Mouse (Mus musculus): ENCODE measurements at regions not wholly inside any gene's neighbourhood (a gene's known extent, or its start where the extent isn't known, plus 50 kb on each side); places are given as distances from the start of the nearest gene placed in this dataset.

DNA sequence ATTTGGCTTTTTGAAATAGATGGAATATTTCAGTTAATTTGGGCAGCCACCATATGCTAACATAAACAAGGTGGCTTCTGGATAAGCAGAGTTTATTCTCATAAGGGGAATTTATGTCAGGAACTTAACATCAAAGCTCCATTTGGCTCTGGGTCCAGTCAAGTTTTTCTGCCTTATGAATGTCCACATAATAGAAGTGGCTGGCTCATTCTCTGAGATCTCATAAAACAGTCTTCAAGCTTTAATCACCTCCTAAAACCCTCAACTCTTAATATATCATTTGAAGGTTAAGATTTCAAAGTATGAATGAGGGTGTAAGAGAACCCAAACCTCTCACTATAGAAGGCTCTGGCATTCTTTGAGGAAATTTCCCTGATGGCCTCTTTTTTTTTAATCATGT, 1361.0 kb downstream of the Efna5 start:
- H3K4me1 ChIP-seq (ENCODE audit: insufficient read depth, low read length) = no peaks in the 10 kb centered on the region
- no peak overlapping the region for H3K27ac ChIP-seq
- no peak overlapping the region for H3K9ac ChIP-seq (replicated peaks; ENCODE audit: low read length)
- TF ChIP-seq CTCF (IDR thresholded peaks at IDR 0.05; ENCODE audit: low read depth) = no peak
- no peaks in the 10 kb centered on the region for H3K9me3 ChIP-seq (ENCODE audit: low read length)
- H3K4me3 ChIP-seq (ENCODE audit: low read length) = no peak overlapping the region
- DNase-seq (ENCODE audit: low spot score) (no peak), ATAC-seq (no peak)
- H3K27me3 ChIP-seq (ENCODE audit: insufficient read depth, low read length) = no peaks in the 10 kb centered on the region
- H3K4me2 ChIP-seq (ENCODE audit: low read depth, low read length) = no peak overlapping the region
- no peaks in the 10 kb centered on the region for H3K36me3 ChIP-seq (ENCODE audit: insufficient read depth, low read length)

DNA sequence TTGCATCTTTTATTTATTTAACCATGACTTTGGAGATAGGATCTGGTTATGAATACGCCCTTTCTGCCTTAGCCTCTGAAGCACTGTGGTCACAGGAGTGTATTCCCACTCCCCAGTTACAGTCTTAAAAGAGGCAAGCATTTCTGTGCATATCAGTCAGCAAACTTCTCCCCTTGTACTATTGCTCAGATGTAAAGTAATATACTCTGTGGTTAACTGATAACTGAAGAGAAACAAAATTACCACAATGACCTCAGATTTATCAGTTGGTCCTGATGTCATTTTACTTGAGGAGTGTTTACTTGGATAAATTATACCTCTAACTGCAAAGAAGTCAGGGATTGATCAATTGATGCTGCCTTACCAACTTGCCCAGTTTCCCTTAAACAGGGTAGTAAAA, 1366.1 kb downstream of the Efna5 start:
- Histone ChIP-seq H3K27ac (no peak overlapping the region), H3K9ac (replicated peaks; ENCODE audit: low read length) (no peak overlapping the region), H3K36me3 (ENCODE audit: insufficient read depth, low read length) (no peaks in the 10 kb centered on the region), H3K4me3 (ENCODE audit: low read length) (no peak overlapping the region), H3K4me1 (ENCODE audit: insufficient read depth, low read length) (no peaks in the 10 kb centered on the region), H3K27me3 (ENCODE audit: insufficient read depth, low read length) (no peaks in the 10 kb centered on the region), H3K4me2 (ENCODE audit: low read depth, low read length) (no peak overlapping the region), H3K9me3 (ENCODE audit: low read length) (no peaks in the 10 kb centered on the region)
- DNase-seq (ENCODE audit: low spot score) (no peak), ATAC-seq (no peak)
- no peak for TF ChIP-seq CTCF (IDR thresholded peaks at IDR 0.05; ENCODE audit: low read depth)
- 90% methylated on average over 1 of the region's 1 CpGs for WGBS

DNA sequence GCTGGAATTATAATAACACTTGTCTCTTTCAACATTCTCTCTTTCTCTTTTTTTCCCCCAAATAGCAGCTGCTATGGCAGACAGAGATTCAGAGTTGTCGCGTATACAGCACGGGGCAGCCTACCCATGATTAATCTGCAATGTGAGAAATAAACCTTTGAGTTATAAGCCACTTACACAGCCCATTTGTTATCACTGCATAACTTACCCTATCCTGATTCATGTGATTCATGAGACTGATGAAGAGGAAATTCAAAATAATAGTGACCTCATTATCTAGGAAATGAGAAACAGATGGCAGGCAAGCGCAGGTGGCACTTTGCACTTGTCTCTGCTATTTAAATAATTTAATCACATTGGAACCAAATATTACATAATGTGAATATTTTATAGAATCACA, 1367.7 kb downstream of the Efna5 start:
- TF ChIP-seq CTCF (IDR thresholded peaks at IDR 0.05; ENCODE audit: low read depth) = no peak
- H3K27me3 ChIP-seq (ENCODE audit: insufficient read depth, low read length) = no peaks in the 10 kb centered on the region
- no peak overlapping the region for H3K4me2 ChIP-seq (ENCODE audit: low read depth, low read length)
- no peak overlapping the region for H3K4me3 ChIP-seq (ENCODE audit: low read length)
- DNase-seq (ENCODE audit: low spot score) (no peak), ATAC-seq (no peak)
- no peak overlapping the region for H3K27ac ChIP-seq
- 58% methylated on average over 4 of the region's 4 CpGs for WGBS
- H3K9me3 ChIP-seq (ENCODE audit: low read length) = no peaks in the 10 kb centered on the region
- no peaks in the 10 kb centered on the region for H3K4me1 ChIP-seq (ENCODE audit: insufficient read depth, low read length)
- H3K9ac ChIP-seq (replicated peaks; ENCODE audit: low read length) = no peak overlapping the region
- no peaks in the 10 kb centered on the region for H3K36me3 ChIP-seq (ENCODE audit: insufficient read depth, low read length)

DNA sequence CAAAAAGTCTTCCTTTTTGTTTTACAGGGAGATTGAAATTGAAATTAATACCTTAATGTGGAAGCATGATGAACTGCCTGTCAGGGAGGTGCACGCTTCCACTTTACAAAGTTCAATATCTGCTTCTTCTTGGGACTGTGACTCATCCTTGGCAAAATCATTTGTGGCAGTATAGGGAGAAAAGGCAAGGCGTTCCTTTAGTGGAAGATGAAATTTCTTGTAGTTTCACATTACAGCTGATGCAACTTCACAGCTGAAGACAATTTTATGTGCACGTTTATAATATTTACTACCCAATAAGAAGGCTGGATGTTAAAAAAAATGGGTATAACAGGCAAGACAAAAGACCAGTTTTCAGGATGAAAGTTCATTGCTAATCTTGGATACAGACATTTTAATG, 1385.9 kb downstream of the Efna5 start:
- Histone ChIP-seq H3K4me1 (ENCODE audit: insufficient read depth, low read length) (no peaks in the 10 kb centered on the region), H3K27me3 (ENCODE audit: insufficient read depth, low read length) (no peaks in the 10 kb centered on the region), H3K4me2 (ENCODE audit: low read depth, low read length) (no peak overlapping the region), H3K9me3 (ENCODE audit: low read length) (no peaks in the 10 kb centered on the region), H3K27ac (no peak overlapping the region), H3K4me3 (ENCODE audit: low read length) (no peak overlapping the region), H3K9ac (replicated peaks; ENCODE audit: low read length) (no peak overlapping the region), H3K36me3 (ENCODE audit: insufficient read depth, low read length) (no peaks in the 10 kb centered on the region)
- ATAC-seq = no peak
- WGBS = 83% methylated on average over 3 of the region's 3 CpGs
- no peak for TF ChIP-seq CTCF (IDR thresholded peaks at IDR 0.05; ENCODE audit: low read depth)
- no peak for DNase-seq (ENCODE audit: low spot score)

DNA sequence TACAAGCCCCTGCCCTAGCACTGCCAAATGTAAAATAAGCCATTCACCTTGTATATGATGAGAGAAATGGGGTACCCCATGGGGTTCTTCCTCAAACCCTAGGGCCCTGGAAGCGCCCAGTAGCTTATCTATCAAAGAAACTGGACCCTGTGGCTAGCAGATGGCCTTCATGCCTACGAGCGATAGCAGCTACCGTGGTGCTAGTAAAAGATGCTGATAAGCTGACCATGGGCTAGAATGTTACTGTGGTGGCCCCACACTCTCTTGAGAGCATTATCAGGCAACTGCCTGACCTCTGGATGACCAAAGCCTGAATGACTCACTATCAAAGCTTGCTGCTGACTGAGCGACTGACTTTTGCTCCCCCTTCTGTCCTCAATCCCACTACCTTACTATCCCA, 1403.7 kb downstream of the Efna5 start:
- no peak overlapping the region for H3K4me2 ChIP-seq (ENCODE audit: low read depth, low read length)
- TF ChIP-seq CTCF (IDR thresholded peaks at IDR 0.05; ENCODE audit: low read depth) = no peak

DNA sequence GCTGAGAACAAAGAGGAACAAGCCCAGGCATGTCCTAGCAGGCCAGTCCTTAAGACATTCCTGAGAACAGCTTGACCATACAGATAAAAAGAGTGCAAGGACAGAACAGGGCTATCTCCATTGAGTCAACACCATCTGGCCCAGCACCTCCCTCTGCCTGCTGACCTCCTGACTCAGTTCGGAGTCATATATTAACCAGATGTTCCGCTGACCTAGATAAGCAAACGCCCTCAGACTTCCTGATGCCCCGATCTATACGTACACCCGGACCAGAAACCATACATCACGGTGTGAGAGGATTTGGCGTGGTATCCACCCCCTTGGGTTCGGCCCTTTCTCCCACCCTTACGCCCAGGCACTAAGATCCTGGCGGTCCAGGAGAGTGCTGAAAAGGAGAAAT, 1406.7 kb downstream of the Efna5 start:
- no peak for DNase-seq (ENCODE audit: low spot score)
- Histone ChIP-seq H3K36me3 (ENCODE audit: insufficient read depth, low read length) (no peaks in the 10 kb centered on the region), H3K4me2 (ENCODE audit: low read depth, low read length) (no peak overlapping the region), H3K27me3 (ENCODE audit: insufficient read depth, low read length) (no peaks in the 10 kb centered on the region), H3K9me3 (ENCODE audit: low read length) (no peaks in the 10 kb centered on the region), H3K9ac (replicated peaks; ENCODE audit: low read length) (no peak overlapping the region), H3K4me1 (ENCODE audit: insufficient read depth, low read length) (no peaks in the 10 kb centered on the region), H3K4me3 (ENCODE audit: low read length) (no peak overlapping the region), H3K27ac (no peak overlapping the region)
- no peak for ATAC-seq
- WGBS = 95% methylated on average over 11 of the region's 11 CpGs
- TF ChIP-seq CTCF (IDR thresholded peaks at IDR 0.05; ENCODE audit: low read depth) = no peak

More for the DNA sequence above, 1403.7 kb downstream of the Efna5 start:
- DNase-seq (ENCODE audit: low spot score) (no peak), ATAC-seq (no peak)
- 96% methylated on average over 5 of the region's 5 CpGs for WGBS
- Histone ChIP-seq H3K4me3 (ENCODE audit: low read length) (no peak overlapping the region), H3K36me3 (ENCODE audit: insufficient read depth, low read length) (no peaks in the 10 kb centered on the region), H3K27ac (no peak overlapping the region), H3K4me1 (ENCODE audit: insufficient read depth, low read length) (no peaks in the 10 kb centered on the region), H3K27me3 (ENCODE audit: insufficient read depth, low read length) (no peaks in the 10 kb centered on the region), H3K9me3 (ENCODE audit: low read length) (peaks cover 16% of the 10 kb centered on the region; the same call in 1 of the 2 replicates), H3K9ac (replicated peaks; ENCODE audit: low read length) (no peak overlapping the region)

DNA sequence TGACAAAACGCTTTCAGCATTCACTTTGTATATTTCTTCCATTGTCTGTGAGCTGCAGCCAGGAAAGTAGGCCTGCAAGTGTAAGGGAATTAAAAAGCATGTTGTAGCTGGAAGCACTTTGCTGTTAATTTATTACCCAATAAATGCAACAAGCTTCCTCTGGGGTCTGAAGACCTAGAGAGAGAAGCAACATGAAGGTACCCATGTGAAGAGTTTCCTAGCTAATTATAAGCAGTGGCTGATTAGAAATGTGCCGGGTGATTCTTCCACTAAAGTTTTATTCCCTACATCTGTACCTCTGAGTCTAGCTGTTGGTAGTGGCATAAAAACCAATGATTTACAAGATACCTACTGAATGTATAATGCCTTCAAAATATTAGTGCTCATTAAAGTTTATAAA, 1428.2 kb downstream of the Efna5 start:
- H3K4me1 ChIP-seq (ENCODE audit: insufficient read depth, low read length) = no peaks in the 10 kb centered on the region
- H3K27me3 ChIP-seq (ENCODE audit: insufficient read depth, low read length) = no peaks in the 10 kb centered on the region
- H3K36me3 ChIP-seq (ENCODE audit: insufficient read depth, low read length) = no peaks in the 10 kb centered on the region
- no peak overlapping the region for H3K27ac ChIP-seq
- no peak for TF ChIP-seq CTCF (IDR thresholded peaks at IDR 0.05; ENCODE audit: low read depth)
- WGBS = 75% methylated on average over 2 of the region's 2 CpGs
- peak; percentile 12 for DNase-seq (ENCODE audit: low spot score)
- no peak for ATAC-seq
- H3K4me2 ChIP-seq (ENCODE audit: low read depth, low read length) = no peak overlapping the region
- H3K4me3 ChIP-seq (ENCODE audit: low read length) = no peak overlapping the region
- no peaks in the 10 kb centered on the region for H3K9me3 ChIP-seq (ENCODE audit: low read length)
- no peak overlapping the region for H3K9ac ChIP-seq (replicated peaks; ENCODE audit: low read length)
